Comparison of ENCODE assay signal across 21 mouse cellular contexts in genomic region chr14:101806607-101807006, GRCm38 (mm10).
"Had no signal": no experiment of that assay in that cellular context is flagged by ENCODE, and none has a peak within 500 bp of the region (broad histone marks: within the 10 kb centered on the region; RNA-seq: fewer than 3 reads in every experiment).

No protein-coding gene starts in this region.

- H3K4me1 ChIP-seq: limb, embryonic 15.5 days; megakaryocyte, embryonic 14.5 days; midbrain, embryonic 15.5 days; neural tube, embryonic 12.5 days; neural tube, embryonic 15.5 days had no signal

- ATAC-seq: intestine, postnatal 0 days; liver, postnatal 0 days; midbrain, embryonic 15.5 days had no signal

- H3K4me2 ChIP-seq: limb, embryonic 12.5 days; limb, embryonic 15.5 days; liver, embryonic 11.5 days; lung, embryonic 14.5 days; midbrain, embryonic 15.5 days; neural tube, embryonic 12.5 days; neural tube, embryonic 15.5 days had no signal

- H3K27ac ChIP-seq: limb, embryonic 12.5 days; limb, embryonic 15.5 days; liver, embryonic 14.5 days; midbrain, embryonic 10.5 days; midbrain, embryonic 15.5 days; neural tube, embryonic 12.5 days; neural tube, embryonic 15.5 days had no signal

- DNase-seq: kidney, adult 8-10 months; kidney, postnatal 36 days; left cerebral cortex, postnatal 4 days; liver, postnatal 0 days; lung, postnatal 36 days; right cerebral cortex, adult 18-20 months; right cerebral cortex, postnatal 14 days; right cerebral cortex, postnatal 4 days; thymus, adult 2 months; thymus, postnatal 25 days had no signal

- H3K9me3 ChIP-seq: limb, embryonic 12.5 days; limb, embryonic 15.5 days; megakaryocyte, embryonic 14.5 days; midbrain, embryonic 10.5 days; midbrain, embryonic 15.5 days; neural tube, embryonic 12.5 days; neural tube, embryonic 15.5 days had no signal

- H3K36me3 ChIP-seq: limb, embryonic 12.5 days; limb, embryonic 15.5 days; midbrain, embryonic 10.5 days; midbrain, embryonic 15.5 days; neural tube, embryonic 12.5 days; neural tube, embryonic 15.5 days had no signal

- H3K9ac ChIP-seq: limb, embryonic 12.5 days; limb, embryonic 15.5 days; liver, embryonic 14.5 days; liver, postnatal 0 days; lung, embryonic 14.5 days; midbrain, embryonic 15.5 days; neural tube, embryonic 12.5 days; neural tube, embryonic 15.5 days had no signal

- H3K27me3 ChIP-seq: limb, embryonic 12.5 days; limb, embryonic 15.5 days; megakaryocyte, embryonic 14.5 days; midbrain, embryonic 15.5 days; neural tube, embryonic 12.5 days; neural tube, embryonic 15.5 days had no signal

- H3K4me3 ChIP-seq: limb, embryonic 12.5 days; limb, embryonic 15.5 days; megakaryocyte, embryonic 14.5 days; midbrain, embryonic 10.5 days; midbrain, embryonic 15.5 days; neural tube, embryonic 12.5 days; neural tube, embryonic 15.5 days had no signal
